Mouse (Mus musculus): ENCODE data around the gene Ppp4r4.
"Not testable (repeated sequence)": the region's sequence is repeated elsewhere in the genome, so short reads cannot be mapped to it uniquely, and the experiment has no call there.

Ppp4r4 gene

GRCm38 (mm10) chr12:103532020-103532648, at the start of gene Ppp4r4:
TSS of gene Ppp4r4 (plus strand) at chr12:103532283.
- peak; percentile 94 to 97 for DNase-seq

- DNase-seq = no peak
Observed at GRCm38 (mm10) chr12:103482781-103483180, 49.3 kb upstream of the Ppp4r4 start.

- not testable (repeated sequence) for DNase-seq
Observed at GRCm38 (mm10) chr12:103484200-103484972, 47.7 kb upstream of the Ppp4r4 start.

GRCm38 (mm10) chr12:103486726-103487125, 45.4 kb upstream of the Ppp4r4 start:
- DNase-seq = peak; percentile 43 to 53

- no peak for DNase-seq
Observed at GRCm38 (mm10) chr12:103487276-103487675, 44.8 kb upstream of the Ppp4r4 start.

GRCm38 (mm10) chr12:103487750-103488149, 44.3 kb upstream of the Ppp4r4 start:
- no peak for DNase-seq

- DNase-seq = no peak
Observed at GRCm38 (mm10) chr12:103491091-103491730, 40.9 kb upstream of the Ppp4r4 start.

GRCm38 (mm10) chr12:103492767-103493166, 39.3 kb upstream of the Ppp4r4 start:
- peak; percentile 83 to 92 for DNase-seq

- peak; percentile 59 to 67 for DNase-seq
Observed at GRCm38 (mm10) chr12:103494486-103494885, 37.6 kb upstream of the Ppp4r4 start.

- DNase-seq = peak; percentile 36 to 42
Observed at GRCm38 (mm10) chr12:103498768-103499167, 33.3 kb upstream of the Ppp4r4 start.

GRCm38 (mm10) chr12:103499261-103499660, 32.8 kb upstream of the Ppp4r4 start:
- no peak for DNase-seq

- no peak for DNase-seq
Observed at GRCm38 (mm10) chr12:103503300-103503699, 28.8 kb upstream of the Ppp4r4 start.

- DNase-seq = no peak
Observed at GRCm38 (mm10) chr12:103504402-103504801, 27.7 kb upstream of the Ppp4r4 start.

GRCm38 (mm10) chr12:103508346-103508745, 23.7 kb upstream of the Ppp4r4 start:
- no peak for DNase-seq

GRCm38 (mm10) chr12:103509893-103510292, 22.2 kb upstream of the Ppp4r4 start:
- DNase-seq = no peak

- DNase-seq = no peak
Observed at GRCm38 (mm10) chr12:103511586-103511985, 20.5 kb upstream of the Ppp4r4 start.

GRCm38 (mm10) chr12:103513039-103513438, 19.0 kb upstream of the Ppp4r4 start:
- no peak for DNase-seq

GRCm38 (mm10) chr12:103513451-103513871, 18.6 kb upstream of the Ppp4r4 start:
- peak; percentile 65 to 77 for DNase-seq

GRCm38 (mm10) chr12:103514354-103514753, 17.7 kb upstream of the Ppp4r4 start:
- no peak for DNase-seq

GRCm38 (mm10) chr12:103515638-103516037, 16.4 kb upstream of the Ppp4r4 start:
- no peak for DNase-seq

GRCm38 (mm10) chr12:103518640-103519039, 13.4 kb upstream of the Ppp4r4 start:
- DNase-seq = no peak

GRCm38 (mm10) chr12:103530596-103530995, 1.5 kb upstream of the Ppp4r4 start:
- DNase-seq = peak; percentile 10 to 16

- peak; percentile 56 to 63 for DNase-seq
Observed at GRCm38 (mm10) chr12:103532649-103533395, 739 bp downstream of the Ppp4r4 start.
